Mouse (Mus musculus): ENCODE measurements around the gene Kctd17.

- TF ChIP-seq CTCF (IDR thresholded peaks at IDR 0.05; ENCODE audit: low read depth) (no peak), EP300 (IDR thresholded peaks at IDR 0.05; ENCODE audit: low read depth) (no peak)
Observed at GRCm38 (mm10) chr15:78380208-78380607, 48.2 kb upstream of the Kctd17 start.
